Mouse (Mus musculus) lung, postnatal 0 days (tissue): Measurements from ENCODE around the gene Taf3.

Source experiments
- CTCF ChIP-seq: IDR thresholded peaks from 2 replicates; pipeline ENCODE4 v1.5.1; 2016; ENCODE audit warnings: antibody characterized with exemption, mild to moderate bottlenecking
- EP300 ChIP-seq: IDR thresholded peaks from 2 replicates; pipeline ENCODE4 v1.6.1; 2016; ENCODE audit warnings: antibody characterized with exemption, mild to moderate bottlenecking, control low read depth

GRCm38 (mm10) chr2:9874467-9875219 lies 173.8 kb downstream of the Taf3 start:
- TF ChIP-seq CTCF, result no peak
- no peak for TF ChIP-seq EP300
